Mouse (Mus musculus) embryonic facial prominence, embryonic 10.5 days (tissue): ENCODE results near the gene Utp20. TPM values are rescaled to one million over a fixed set of nuclear protein-coding genes. Genes with fewer than 3 reads are reported as not detected.
"Not testable (repeated sequence)": the region's sequence is repeated elsewhere in the genome, so short reads cannot be mapped to it uniquely, and the experiment has no call there.

Experiments used
- DNase-seq: peaks from one replicate; pipeline ENCODE4 v3.0.0-alpha.2; 2017; ENCODE audit warnings: low spot score
- H3K27ac ChIP-seq: fragments of 300-500 bp; sonication (generic); replicated peaks from 2 replicates; pipeline ENCODE4 v1.5.1; 2016; ENCODE audit warnings: mild to moderate bottlenecking
- H3K27me3 ChIP-seq: fragments of 300-500 bp; sonication (generic); replicated peaks from 2 replicates; pipeline ENCODE4 v1.6.1; 2016; ENCODE audit warnings: low read depth, mild to moderate bottlenecking; ENCODE audit not compliant: poor library complexity, severe bottlenecking
- H3K36me3 ChIP-seq: fragments of 300-500 bp; sonication (generic); replicated peaks from 2 replicates; pipeline ENCODE4 v1.6.1; 2016; ENCODE audit warnings: mild to moderate bottlenecking, moderate library complexity
- H3K4me1 ChIP-seq: fragments of 300-500 bp; sonication (generic); 2 replicates; pipeline ENCODE4 v1.6.1; 2016
- H3K4me3 ChIP-seq: fragments of 300-500 bp; sonication (generic); 2 replicates; pipeline ENCODE4 v1.5.1; 2016; ENCODE audit warnings: mild to moderate bottlenecking, moderate library complexity
- H3K9me3 ChIP-seq: fragments of 300-500 bp; sonication (generic); 2 replicates; pipeline ENCODE4 v1.6.1; 2016; ENCODE audit warnings: mild to moderate bottlenecking
- WGBS: fragments of 180-500 bp; shearing (Covaris S2); methylation state at CpG from one replicate; pipeline ENCODE4 v1.1.7; 2016; 5-methylcytosine and 5-hydroxymethylcytosine counted together
- polyA plus RNA-seq: library from polyadenylated mRNA; unstranded; fragments of >200 nt; fragmentation: Nextera tagmentation; extraction: Ambion mirVana; gene quantifications from 2 replicates; pipeline ENCODE4 v1.2.1, GENCODE M21; 2016

Gene Utp20
- polyA plus RNA-seq, 1 experiment from 2014 or later, result 26.4 TPM

DNA sequence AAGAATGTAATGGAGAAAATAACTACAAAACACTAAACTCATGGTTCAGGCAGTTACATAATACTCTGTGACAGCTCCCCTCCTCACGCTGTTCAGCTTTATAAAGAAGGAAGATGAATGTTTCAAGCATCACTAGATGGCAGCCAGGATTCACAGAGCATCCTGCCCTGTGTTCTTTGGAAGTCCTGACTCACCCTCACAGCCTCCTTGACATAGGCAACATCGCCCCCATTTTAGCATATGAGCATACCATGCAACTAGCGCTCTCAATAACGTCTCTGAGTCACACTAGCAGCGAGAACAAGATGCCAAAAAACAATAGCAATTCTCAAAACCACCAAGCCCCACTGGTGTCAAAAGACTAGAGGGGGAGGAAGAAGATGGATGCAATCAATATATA lies 9.3 kb downstream of the Utp20 start:
- Histone ChIP-seq H3K4me3 (no peak overlapping the region), H3K9me3 (no peaks in the 10 kb centered on the region), H3K27me3 (no peaks in the 10 kb centered on the region), H3K36me3 (peaks cover 94% of the 10 kb centered on the region), H3K4me1 (no peaks in the 10 kb centered on the region), H3K27ac (no peak overlapping the region)
- WGBS, result 94% methylated on average over 5 of the region's 5 CpGs
- DNase-seq, result no peak

- Histone ChIP-seq H3K4me1 (no peaks in the 10 kb centered on the region), H3K27ac (no peak overlapping the region), H3K4me3 (no peak overlapping the region), H3K9me3 (no peaks in the 10 kb centered on the region), H3K36me3 (peaks cover 94% of the 10 kb centered on the region), H3K27me3 (no peaks in the 10 kb centered on the region)
- no peak for DNase-seq
- WGBS, result 87% methylated on average over 2 of the region's 2 CpGs
Measured at GRCm38 (mm10) chr10:88815256-88815655, 11.3 kb downstream of the Utp20 start.

DNA sequence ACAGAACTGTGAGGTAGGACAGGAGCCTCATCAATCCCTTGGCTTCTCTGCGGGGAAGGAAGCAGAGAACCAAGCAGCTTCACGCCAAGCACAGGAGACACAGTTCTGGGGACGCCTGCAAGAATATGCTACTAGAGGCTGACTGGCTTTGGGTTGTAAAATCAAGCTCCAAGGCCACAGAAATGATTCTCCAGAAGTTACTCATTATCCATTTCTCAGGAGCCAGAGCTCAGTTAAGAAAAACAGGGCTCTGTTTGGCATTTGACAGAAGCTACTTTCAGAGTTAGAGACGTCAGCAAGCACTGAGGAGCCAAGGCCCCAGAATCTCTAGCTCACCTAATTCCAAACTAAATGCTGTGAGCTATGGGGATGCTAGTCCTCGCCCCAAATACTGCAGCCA lies 14.9 kb downstream of the Utp20 start:
- Histone ChIP-seq H3K4me3 (no peak overlapping the region), H3K27ac (no peak overlapping the region), H3K36me3 (peaks cover 97% of the 10 kb centered on the region), H3K27me3 (no peaks in the 10 kb centered on the region), H3K4me1 (no peaks in the 10 kb centered on the region), H3K9me3 (no peaks in the 10 kb centered on the region)
- no peak for DNase-seq
- 95% methylated on average over 5 of the region's 5 CpGs for WGBS

GRCm38 (mm10) chr10:88802236-88802635 lies 24.4 kb downstream of the Utp20 start:
- no peak for DNase-seq
- Histone ChIP-seq H3K36me3 (peaks cover 90% of the 10 kb centered on the region), H3K9me3 (no peaks in the 10 kb centered on the region), H3K4me1 (no peaks in the 10 kb centered on the region), H3K4me3 (no peak overlapping the region), H3K27me3 (no peaks in the 10 kb centered on the region), H3K27ac (no peak overlapping the region)
- WGBS, result 90% methylated on average over 3 of the region's 3 CpGs

DNA sequence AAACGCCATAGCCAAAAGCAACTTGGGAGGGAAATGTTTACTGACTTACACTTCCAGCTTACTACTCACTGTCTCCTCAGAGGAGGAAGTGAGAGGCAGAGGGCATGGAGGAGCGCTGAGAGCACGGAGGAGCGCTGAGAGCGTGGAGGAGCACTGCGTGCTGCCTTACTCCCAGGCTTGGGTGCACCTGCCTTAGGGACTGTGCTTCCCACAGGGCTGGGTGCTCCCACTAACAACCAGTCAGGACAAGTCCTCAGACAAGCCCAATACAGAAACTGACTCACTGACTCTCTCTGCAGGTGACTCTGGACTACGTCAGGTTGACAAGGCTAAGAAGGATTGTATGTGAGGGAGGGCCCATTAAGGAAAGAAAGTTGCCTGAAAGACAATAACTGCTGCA lies 27.2 kb downstream of the Utp20 start:
- no peak for DNase-seq

GRCm38 (mm10) chr10:88797452-88797851 lies 29.2 kb downstream of the Utp20 start:
- DNase-seq, result no peak
- no peaks in the 10 kb centered on the region for H3K27me3 ChIP-seq
- H3K27ac ChIP-seq, result no peak overlapping the region
- H3K4me1 ChIP-seq, result no peaks in the 10 kb centered on the region
- H3K9me3 ChIP-seq, result no peaks in the 10 kb centered on the region
- H3K36me3 ChIP-seq, result peaks cover 94% of the 10 kb centered on the region
- no peak overlapping the region for H3K4me3 ChIP-seq

More for the DNA sequence above, 27.2 kb downstream of the Utp20 start:
- Histone ChIP-seq H3K9me3 (no peaks in the 10 kb centered on the region), H3K27ac (no peak overlapping the region), H3K36me3 (peaks cover 92% of the 10 kb centered on the region), H3K4me3 (no peak overlapping the region), H3K27me3 (no peaks in the 10 kb centered on the region), H3K4me1 (no peaks in the 10 kb centered on the region)
- WGBS, result 94% methylated on average over 7 of the region's 7 CpGs

DNA sequence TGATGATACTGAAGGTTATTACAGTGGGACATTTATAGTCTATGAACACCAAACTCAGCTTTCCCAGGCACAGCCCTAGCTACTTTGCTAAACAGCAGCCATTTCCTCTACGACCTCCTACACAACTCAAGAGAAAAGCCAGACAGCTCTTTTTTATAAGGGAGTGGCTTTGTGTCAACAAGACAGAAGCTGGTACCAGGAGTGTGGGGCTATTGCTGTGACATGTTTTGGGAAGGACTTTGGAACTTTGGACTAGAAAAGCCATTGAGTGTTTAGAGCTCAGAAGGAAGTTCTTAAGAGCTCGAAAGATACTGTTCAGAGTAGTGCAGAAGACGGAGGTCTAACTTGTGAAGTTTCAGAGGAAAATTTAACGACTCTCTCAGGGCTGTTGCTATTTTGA lies 29.7 kb downstream of the Utp20 start:
- Histone ChIP-seq H3K27ac (no peak overlapping the region), H3K27me3 (no peaks in the 10 kb centered on the region), H3K4me3 (no peak overlapping the region), H3K36me3 (peaks cover 94% of the 10 kb centered on the region), H3K4me1 (no peaks in the 10 kb centered on the region), H3K9me3 (no peaks in the 10 kb centered on the region)
- DNase-seq, result no peak
- 89% methylated on average over 4 of the region's 4 CpGs for WGBS

- Histone ChIP-seq H3K27me3 (no peaks in the 10 kb centered on the region), H3K9me3 (no peaks in the 10 kb centered on the region), H3K4me1 (no peaks in the 10 kb centered on the region), H3K4me3 (no peak overlapping the region), H3K36me3 (peaks cover 99% of the 10 kb centered on the region), H3K27ac (no peak overlapping the region)
- 93% methylated on average over 7 of the region's 7 CpGs for WGBS
- no peak for DNase-seq
Measured at GRCm38 (mm10) chr10:88795226-88795625, 31.4 kb downstream of the Utp20 start.

DNA sequence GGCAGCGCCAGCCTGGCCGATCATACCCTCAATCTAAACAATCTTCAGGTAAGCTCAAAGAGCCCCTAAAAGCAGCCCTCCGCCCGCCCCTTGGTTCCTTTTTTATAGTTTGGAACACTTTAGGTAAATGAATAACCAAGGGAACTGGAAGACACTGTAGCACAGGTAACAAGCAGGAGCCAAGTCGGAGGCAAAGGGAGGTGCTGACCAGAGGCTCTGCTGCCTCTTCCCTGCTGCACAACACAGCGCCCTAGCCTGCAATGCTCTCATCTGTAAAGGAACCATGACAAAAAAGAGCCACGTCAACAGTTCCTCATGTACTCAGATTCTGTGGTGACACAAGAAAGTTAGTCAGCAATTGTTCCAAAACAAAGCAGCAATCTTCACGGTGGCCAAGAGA lies 32.0 kb downstream of the Utp20 start:
- WGBS, result 93% methylated on average over 8 of the region's 8 CpGs
- Histone ChIP-seq H3K36me3 (peaks cover 95% of the 10 kb centered on the region), H3K9me3 (no peaks in the 10 kb centered on the region), H3K27me3 (no peaks in the 10 kb centered on the region), H3K4me3 (no peak overlapping the region), H3K4me1 (no peaks in the 10 kb centered on the region), H3K27ac (no peak overlapping the region)
- no peak for DNase-seq

DNA sequence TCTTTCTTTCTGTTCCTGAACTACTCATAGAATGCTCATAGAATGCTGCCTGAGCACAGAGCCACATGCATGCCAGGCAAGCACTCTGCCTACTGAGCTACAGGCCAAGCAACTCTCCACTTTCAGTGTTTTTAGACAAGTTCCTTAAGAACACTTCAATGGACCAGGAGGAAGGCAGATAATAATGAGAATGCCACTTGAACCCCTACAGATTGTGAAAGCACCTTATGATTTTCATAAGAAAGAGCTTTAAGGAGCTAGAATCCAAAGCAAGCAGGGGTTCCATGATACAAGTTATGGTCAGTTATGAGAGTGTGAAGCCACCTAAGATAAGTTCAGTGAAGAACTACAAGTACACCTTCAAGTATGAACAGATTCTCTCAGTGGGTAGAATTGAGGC lies 32.9 kb downstream of the Utp20 start:
- no peaks in the 10 kb centered on the region for H3K9me3 ChIP-seq
- DNase-seq, result no peak
- no peaks in the 10 kb centered on the region for H3K4me1 ChIP-seq
- no peak overlapping the region for H3K27ac ChIP-seq
- no peak overlapping the region for H3K4me3 ChIP-seq
- peaks cover 93% of the 10 kb centered on the region for H3K36me3 ChIP-seq
- H3K27me3 ChIP-seq, result no peaks in the 10 kb centered on the region

DNA sequence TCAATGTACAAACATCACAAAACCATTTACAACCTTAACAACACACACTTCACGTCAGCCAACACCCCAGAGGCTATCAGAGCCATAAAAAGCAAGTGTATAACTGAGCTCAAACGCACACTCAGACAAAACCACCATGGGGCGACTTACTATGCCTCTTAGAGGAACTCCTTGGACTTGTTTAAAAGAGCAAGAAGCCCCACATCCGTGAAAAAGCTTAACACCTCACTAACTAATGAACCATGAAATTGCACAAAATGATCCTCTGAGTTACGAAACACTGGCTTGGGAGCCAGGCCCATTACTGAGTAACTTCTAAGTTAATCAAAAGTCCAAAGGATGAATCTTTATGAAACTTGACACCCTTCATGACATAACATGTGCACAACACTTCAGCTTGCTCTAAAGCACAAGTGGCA lies 42.1 kb downstream of the Utp20 start:
- no peak overlapping the region for H3K27ac ChIP-seq
- 90% methylated on average over 5 of the region's 5 CpGs for WGBS
- no peaks in the 10 kb centered on the region for H3K4me1 ChIP-seq
- H3K9me3 ChIP-seq, result no peaks in the 10 kb centered on the region
- H3K36me3 ChIP-seq, result peaks cover 75% of the 10 kb centered on the region
- H3K4me3 ChIP-seq, result no peak overlapping the region
- no peak for DNase-seq
- H3K27me3 ChIP-seq, result no peaks in the 10 kb centered on the region

GRCm38 (mm10) chr10:88783941-88784340 lies 42.7 kb downstream of the Utp20 start:
- no peaks in the 10 kb centered on the region for H3K27me3 ChIP-seq
- H3K27ac ChIP-seq, result no peak overlapping the region
- H3K4me1 ChIP-seq, result no peaks in the 10 kb centered on the region
- WGBS, result 95% methylated on average over 5 of the region's 5 CpGs
- no peaks in the 10 kb centered on the region for H3K9me3 ChIP-seq
- no peak overlapping the region for H3K4me3 ChIP-seq
- no peak for DNase-seq
- peaks cover 77% of the 10 kb centered on the region for H3K36me3 ChIP-seq

- peaks cover 81% of the 10 kb centered on the region for H3K36me3 ChIP-seq
- H3K4me1 ChIP-seq, H3K27me3 ChIP-seq, H3K4me3 ChIP-seq, DNase-seq, H3K9me3 ChIP-seq, H3K27ac ChIP-seq: not testable (repeated sequence)
- 88% methylated on average over 2 of the region's 2 CpGs for WGBS
Measured at GRCm38 (mm10) chr10:88783135-88783534, 43.5 kb downstream of the Utp20 start.

DNA sequence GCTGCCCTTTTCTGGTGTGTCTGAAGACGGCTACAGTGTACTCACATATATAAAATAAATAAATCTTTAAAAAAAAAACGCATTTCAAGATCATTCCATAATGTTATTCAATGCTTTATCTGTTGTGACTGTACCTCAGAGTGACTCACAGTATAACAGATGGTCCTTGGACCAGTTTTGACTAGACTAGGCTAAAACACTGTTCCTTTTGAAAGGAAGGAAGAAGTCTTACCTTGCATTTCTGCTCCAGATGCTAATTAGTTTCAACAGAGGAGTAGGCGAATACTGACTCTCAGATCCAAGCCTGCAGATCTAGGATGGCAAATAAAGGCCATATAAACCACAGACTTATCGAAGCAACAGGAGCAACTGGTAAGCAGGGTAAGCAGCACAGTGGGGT lies 45.9 kb downstream of the Utp20 start:
- Histone ChIP-seq H3K9me3 (no peaks in the 10 kb centered on the region), H3K27ac (no peak overlapping the region), H3K36me3 (peaks cover 86% of the 10 kb centered on the region), H3K27me3 (no peaks in the 10 kb centered on the region), H3K4me1 (no peaks in the 10 kb centered on the region), H3K4me3 (no peak overlapping the region)
- DNase-seq, result no peak
- WGBS, result 81% methylated on average over 4 of the region's 4 CpGs
